Mouse (Mus musculus): ENCODE results near the gene Myadml2.
"Not testable (repeated sequence)": the region's sequence is repeated elsewhere in the genome, so short reads cannot be mapped to it uniquely, and the experiment has no call there.

The Myadml2 gene

GRCm38 (mm10) chr11:120648001-120648476 is at the start of gene Myadml2:
Gene Myadml2 (minus strand): TSS chr11:120648158.
- peak in 1 of 2 experiments; percentile 28 for DNase-seq (ENCODE audit: low spot score in 2 of 2)

GRCm38 (mm10) chr11:120697741-120698140 is 49.8 kb upstream of the Myadml2 start:
- DNase-seq (ENCODE audit: low spot score in 2 of 2) = no peak

GRCm38 (mm10) chr11:120696568-120696967 is 48.6 kb upstream of the Myadml2 start:
- DNase-seq (ENCODE audit: low spot score in 2 of 2) = no peak

GRCm38 (mm10) chr11:120695641-120696040 is 47.7 kb upstream of the Myadml2 start:
- DNase-seq (ENCODE audit: low spot score in 2 of 2) = no peak

- DNase-seq (ENCODE audit: low spot score in 2 of 2) = no peak
Observed at GRCm38 (mm10) chr11:120695184-120695583, 47.2 kb upstream of the Myadml2 start.

GRCm38 (mm10) chr11:120693461-120693860 is 45.5 kb upstream of the Myadml2 start:
- DNase-seq (ENCODE audit: low spot score in 2 of 2) = no peak

GRCm38 (mm10) chr11:120692471-120693011 is 44.6 kb upstream of the Myadml2 start:
- DNase-seq (ENCODE audit: low spot score in 2 of 2) = no peak

- DNase-seq (ENCODE audit: low spot score in 2 of 2) = no peak
Observed at GRCm38 (mm10) chr11:120689365-120689764, 41.4 kb upstream of the Myadml2 start.

- DNase-seq (ENCODE audit: low spot score in 2 of 2) = no peak
Observed at GRCm38 (mm10) chr11:120686650-120687272, 38.8 kb upstream of the Myadml2 start.

GRCm38 (mm10) chr11:120684660-120685059 is 36.7 kb upstream of the Myadml2 start:
- DNase-seq (ENCODE audit: low spot score in 2 of 2) = no peak

GRCm38 (mm10) chr11:120684086-120684485 is 36.1 kb upstream of the Myadml2 start:
- no peak for DNase-seq (ENCODE audit: low spot score in 2 of 2)

- DNase-seq (ENCODE audit: low spot score in 2 of 2) = no peak
Observed at GRCm38 (mm10) chr11:120683536-120683935, 35.6 kb upstream of the Myadml2 start.

- no peak for DNase-seq (ENCODE audit: low spot score in 2 of 2)
Observed at GRCm38 (mm10) chr11:120682683-120683082, 34.7 kb upstream of the Myadml2 start.

GRCm38 (mm10) chr11:120679909-120680308 is 32.0 kb upstream of the Myadml2 start:
- DNase-seq (ENCODE audit: low spot score in 2 of 2) = no peak

- no peak for DNase-seq (ENCODE audit: low spot score in 2 of 2)
Observed at GRCm38 (mm10) chr11:120676951-120677350, 29.0 kb upstream of the Myadml2 start.

GRCm38 (mm10) chr11:120675875-120676274 is 27.9 kb upstream of the Myadml2 start:
- not testable (repeated sequence) for DNase-seq (ENCODE audit: low spot score in 2 of 2)

GRCm38 (mm10) chr11:120673594-120674122 is 25.7 kb upstream of the Myadml2 start:
- no peak for DNase-seq (ENCODE audit: low spot score in 2 of 2)

- DNase-seq (ENCODE audit: low spot score in 2 of 2) = peak; percentile 95 to 97
Observed at GRCm38 (mm10) chr11:120672687-120673593, 25.0 kb upstream of the Myadml2 start, which contains the start of gene Aspscr1. Gene Aspscr1 (plus strand): TSS chr11:120672973.

GRCm38 (mm10) chr11:120666617-120667016 is 18.7 kb upstream of the Myadml2 start:
- DNase-seq (ENCODE audit: low spot score in 2 of 2) = no peak

- no peak for DNase-seq (ENCODE audit: low spot score in 2 of 2)
Observed at GRCm38 (mm10) chr11:120665406-120665805, 17.4 kb upstream of the Myadml2 start.

GRCm38 (mm10) chr11:120663714-120664113 is 15.8 kb upstream of the Myadml2 start:
- no peak for DNase-seq (ENCODE audit: low spot score in 2 of 2)

GRCm38 (mm10) chr11:120662759-120663158 is 14.8 kb upstream of the Myadml2 start:
- no peak for DNase-seq (ENCODE audit: low spot score in 2 of 2)
